Mouse (Mus musculus) kidney, postnatal 10 days (tissue): ENCODE results near the gene Bscl2.
A peak's percentile ranks its signal among the peaks of the same experiment; 100 is the strongest.
"Not testable (repeated sequence)": the region's sequence is repeated elsewhere in the genome, so short reads cannot be mapped to it uniquely, and the experiment has no call there.

Experiments used
- DNase-seq: peaks from one replicate; pipeline ENCODE4 v3.0.0; 2021; ENCODE audit warnings: mixed read lengths

Gene Bscl2

GRCm38 (mm10) chr19:8831262-8831661, 6.0 kb upstream of the Bscl2 start:
- DNase-seq, result no peak

GRCm38 (mm10) chr19:8832971-8833370, 4.3 kb upstream of the Bscl2 start:
- no peak for DNase-seq

GRCm38 (mm10) chr19:8836327-8836726, 940 bp upstream of the Bscl2 start:
- DNase-seq, result not testable (repeated sequence)

GRCm38 (mm10) chr19:8838041-8838730, 919 bp downstream of the Bscl2 start:
- peak; percentile 79 for DNase-seq

GRCm38 (mm10) chr19:8839103-8839907, 2.0 kb downstream of the Bscl2 start, which contains the start of gene Gng3:
TSS of gene Gng3 (minus strand) at chr19:8839194.
- no peak for DNase-seq

GRCm38 (mm10) chr19:8839908-8840791, 2.9 kb downstream of the Bscl2 start:
- peak; percentile 89 for DNase-seq

- DNase-seq, result no peak
These were observed 3.7 kb downstream of the Bscl2 start for GRCm38 (mm10) chr19:8841012-8841411.

GRCm38 (mm10) chr19:8842961-8843360, 5.7 kb downstream of the Bscl2 start:
- no peak for DNase-seq

GRCm38 (mm10) chr19:8844371-8845129, 7.3 kb downstream of the Bscl2 start:
- DNase-seq, result peak; percentile 91

GRCm38 (mm10) chr19:8848356-8848755, 11.1 kb downstream of the Bscl2 start:
- DNase-seq, result no peak

- peak; percentile 55 for DNase-seq
These were observed 13.2 kb downstream of the Bscl2 start, which contains the start of gene Lrrn4cl for GRCm38 (mm10) chr19:8850402-8850901. TSS of gene Lrrn4cl (plus strand) at chr19:8850768.

- DNase-seq, result no peak
These were observed 14.4 kb downstream of the Bscl2 start for GRCm38 (mm10) chr19:8851639-8852038.

GRCm38 (mm10) chr19:8852236-8852928, 15.1 kb downstream of the Bscl2 start:
- DNase-seq, result no peak

- DNase-seq, result no peak
These were observed 15.8 kb downstream of the Bscl2 start for GRCm38 (mm10) chr19:8853117-8853516.

GRCm38 (mm10) chr19:8857689-8858088, 20.4 kb downstream of the Bscl2 start:
- peak; percentile 78 for DNase-seq

GRCm38 (mm10) chr19:8859018-8859417, 21.8 kb downstream of the Bscl2 start:
- peak; percentile 50 for DNase-seq

- DNase-seq, result no peak
These were observed 27.0 kb downstream of the Bscl2 start for GRCm38 (mm10) chr19:8864265-8864664.

GRCm38 (mm10) chr19:8870381-8870780, 33.1 kb downstream of the Bscl2 start:
- DNase-seq, result not testable (repeated sequence)

GRCm38 (mm10) chr19:8870838-8871237, 33.6 kb downstream of the Bscl2 start:
- DNase-seq, result peak; percentile 31

- DNase-seq, result peak; percentile 97
These were observed 34.3 kb downstream of the Bscl2 start, which contains the start of gene Ubxn1 for GRCm38 (mm10) chr19:8871267-8872186. TSS of gene Ubxn1 (plus strand) at chr19:8871496.
